Mouse (Mus musculus) splenic B cell, adult 2 months (primary cell): ENCODE measurements around the gene Fmn2.
A peak's percentile ranks its signal among the peaks of the same experiment; 100 is the strongest.

Experiments
- DNase-seq: peaks from one replicate; pipeline ENCODE4 v3.0.0-alpha.2; 2011; ENCODE audit warnings: low read depth, low spot score
- H3K27me3 ChIP-seq: 2 replicates; pipeline ENCODE4 v1.6.1; 2012; ENCODE audit warnings: mild to moderate bottlenecking, low read length, moderate library complexity, mixed read lengths; ENCODE audit not compliant: control insufficient read depth, poor library complexity, insufficient read depth, severe bottlenecking
- H3K36me3 ChIP-seq: 2 replicates; pipeline ENCODE4 v1.6.1; 2012; ENCODE audit warnings: mild to moderate bottlenecking, low read length, moderate library complexity, mixed read lengths; ENCODE audit not compliant: control insufficient read depth, poor library complexity, insufficient read depth, severe bottlenecking

The Fmn2 gene

DNA sequence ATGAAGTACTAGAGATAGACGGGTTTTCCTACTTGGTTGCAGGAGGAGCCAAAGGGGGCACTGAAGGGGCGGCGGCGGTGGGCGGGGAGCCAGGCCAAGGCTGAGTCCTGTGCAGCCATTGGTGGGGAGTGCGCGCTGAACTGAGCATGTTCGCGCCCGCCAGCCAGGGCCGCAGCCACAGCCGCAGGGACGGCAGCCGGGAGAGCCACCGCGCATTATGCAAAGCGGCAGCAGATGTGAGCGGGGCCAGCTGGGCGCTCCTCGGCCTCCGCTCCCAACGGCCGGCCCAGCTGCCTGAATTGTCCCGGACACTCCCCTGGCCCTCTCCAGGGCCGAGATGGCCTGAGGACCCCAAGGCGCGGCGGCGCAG, at the start of gene Fmn2:
Fmn2 (plus strand) TSS at position 165 of the 370 bp plus-strand sequence.
- Histone ChIP-seq H3K27me3 (no peaks in the 10 kb centered on the region), H3K36me3 (no peaks in the 10 kb centered on the region)
- peak; percentile 11 for DNase-seq

DNA sequence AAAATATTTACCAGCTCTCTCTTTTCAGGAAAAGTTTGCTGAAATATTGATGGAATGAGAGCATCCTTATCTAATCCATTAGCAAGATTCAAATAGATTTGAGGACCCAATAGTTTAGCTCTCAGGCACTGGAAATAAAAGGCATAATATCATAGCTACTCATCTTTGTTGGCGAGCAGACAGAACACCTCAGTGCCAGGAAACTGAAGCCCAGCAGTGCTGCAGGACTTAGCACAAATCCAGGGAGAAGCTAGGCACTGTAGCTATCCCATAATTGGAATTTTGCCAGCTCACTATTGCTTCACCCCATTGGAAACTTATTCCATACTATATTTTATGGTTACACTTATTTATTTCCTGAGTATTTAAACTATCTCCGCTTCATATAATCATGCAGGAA, 46.5 kb upstream of the Fmn2 start:
- no peak for DNase-seq
- no peaks in the 10 kb centered on the region for H3K36me3 ChIP-seq

DNA sequence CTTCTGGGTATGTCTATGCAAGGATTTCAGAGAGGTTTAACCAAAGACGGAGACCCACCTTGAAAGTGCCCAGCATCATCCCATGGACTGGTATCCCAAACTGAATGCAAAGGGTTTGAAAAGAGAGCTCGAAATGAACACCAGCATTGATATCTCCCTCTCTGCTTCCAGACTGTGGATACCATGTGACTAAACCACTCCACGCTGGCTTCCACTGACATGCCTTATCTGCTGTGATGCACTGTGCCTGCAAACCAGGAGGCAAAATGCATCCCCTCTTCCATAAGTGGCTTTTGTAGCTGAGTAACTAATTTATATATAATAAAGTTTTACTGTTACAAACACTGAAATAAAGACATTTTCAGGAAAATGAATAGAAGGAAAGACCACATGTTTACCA, 36.2 kb upstream of the Fmn2 start:
- DNase-seq = no peak
- no peaks in the 10 kb centered on the region for H3K36me3 ChIP-seq
- no peaks in the 10 kb centered on the region for H3K27me3 ChIP-seq

More for the DNA sequence above, 46.5 kb upstream of the Fmn2 start:
- H3K27me3 ChIP-seq = no peaks in the 10 kb centered on the region

DNA sequence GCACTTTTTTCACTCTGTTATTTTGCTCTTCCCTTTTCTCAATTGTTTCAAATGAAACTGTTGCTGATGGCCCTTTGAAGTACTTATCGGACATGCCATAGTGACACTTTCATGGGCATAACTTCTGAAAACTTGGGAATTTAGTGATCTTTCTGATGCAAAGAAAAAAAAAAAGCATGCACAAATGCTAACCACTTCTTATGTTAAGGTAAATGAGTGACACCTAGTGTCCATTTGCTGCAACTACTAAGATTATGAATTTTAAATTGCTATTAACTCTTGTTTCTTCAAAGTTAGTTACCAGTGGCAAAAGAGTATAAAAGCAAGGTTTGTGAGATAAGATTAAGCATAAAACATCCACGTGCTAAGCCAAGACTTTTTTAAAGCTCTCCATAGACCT, 35.4 kb upstream of the Fmn2 start:
- Histone ChIP-seq H3K27me3 (no peaks in the 10 kb centered on the region), H3K36me3 (no peaks in the 10 kb centered on the region)
- DNase-seq = peak; percentile 56

DNA sequence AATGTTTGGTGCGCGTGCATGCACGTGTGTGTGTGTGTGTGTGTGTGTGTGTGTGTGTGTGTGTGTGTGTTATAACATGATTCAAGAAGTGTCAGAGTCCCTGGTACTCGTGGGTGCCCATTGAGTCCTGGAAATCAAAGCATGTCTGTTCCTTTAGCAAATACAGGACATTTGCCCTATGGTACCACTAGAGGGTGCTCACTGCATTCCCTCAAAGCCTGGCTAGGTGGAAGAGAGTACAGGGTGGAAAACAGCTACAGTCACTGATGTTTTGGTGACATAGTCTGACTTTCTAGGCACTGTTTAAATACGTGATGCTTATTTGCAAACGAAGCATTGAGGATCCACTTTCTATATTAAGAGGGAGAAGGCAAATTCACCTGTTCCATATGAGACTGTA, 31.9 kb upstream of the Fmn2 start:
- no peaks in the 10 kb centered on the region for H3K27me3 ChIP-seq
- no peaks in the 10 kb centered on the region for H3K36me3 ChIP-seq
- DNase-seq = peak; percentile 62

DNA sequence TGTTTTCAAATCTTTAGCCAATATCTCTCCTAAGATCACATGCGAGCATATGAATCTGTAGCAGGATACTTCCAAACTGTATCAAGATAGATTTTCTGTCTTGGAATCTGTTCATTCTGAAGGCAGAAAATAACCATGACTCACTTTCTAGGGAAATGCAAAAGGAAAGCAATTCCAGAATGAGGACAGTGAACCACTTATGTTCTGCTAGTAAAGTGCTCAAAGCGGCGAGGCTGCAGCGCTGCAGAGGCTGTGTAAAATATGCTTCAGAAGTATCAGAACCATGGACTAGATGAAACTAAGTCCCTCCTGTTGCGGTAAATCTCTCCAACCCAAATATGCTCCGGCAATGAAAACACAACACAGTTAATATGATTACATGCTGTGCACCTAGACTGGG, 19.1 kb upstream of the Fmn2 start:
- peaks cover 2% of the 10 kb centered on the region; the same call in 1 of the 2 replicates for H3K27me3 ChIP-seq
- no peak for DNase-seq
- H3K36me3 ChIP-seq = no peaks in the 10 kb centered on the region

DNA sequence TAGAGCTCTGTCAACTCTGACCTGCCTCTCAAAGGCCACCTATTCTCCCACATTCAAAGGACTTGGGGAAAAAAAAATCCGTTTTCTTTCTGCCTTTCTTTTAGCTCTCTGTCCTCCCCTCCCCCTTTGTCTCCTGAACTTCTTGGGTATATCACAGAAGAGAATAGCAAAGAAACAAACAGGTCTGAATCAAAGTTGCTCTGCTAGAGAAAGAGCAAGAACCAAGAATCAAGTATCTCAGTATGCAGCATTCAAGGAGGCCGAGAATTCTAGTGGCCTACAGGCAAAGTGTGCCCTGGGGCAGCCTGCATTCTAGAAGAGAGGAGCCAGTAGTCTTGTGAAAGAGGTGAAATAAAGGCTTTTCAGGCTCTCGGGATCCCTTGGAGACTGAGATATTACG, 1.6 kb upstream of the Fmn2 start:
- no peaks in the 10 kb centered on the region for H3K36me3 ChIP-seq
- H3K27me3 ChIP-seq = no peaks in the 10 kb centered on the region
- DNase-seq = no peak

DNA sequence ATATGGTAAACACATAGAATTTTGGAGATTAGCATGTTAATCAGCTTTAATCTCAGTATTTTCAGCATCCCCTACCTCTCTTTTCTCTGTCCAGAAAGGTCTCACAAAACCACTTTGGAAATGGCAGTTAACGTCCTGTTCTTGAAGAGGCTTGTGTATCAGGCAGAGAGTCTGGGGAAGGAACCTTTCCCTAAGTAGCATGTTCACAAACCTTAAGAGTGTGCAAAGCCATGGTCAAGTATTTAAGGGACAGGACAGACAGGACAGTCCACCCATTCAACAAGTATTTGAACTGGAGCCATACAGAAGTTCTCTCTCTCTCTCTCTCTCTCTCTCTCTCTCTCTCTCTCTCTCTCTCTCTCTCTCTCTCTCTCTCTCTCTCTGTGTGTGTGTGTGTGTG, 614 bp upstream of the Fmn2 start:
- DNase-seq = no peak
- no peaks in the 10 kb centered on the region for H3K27me3 ChIP-seq
- no peaks in the 10 kb centered on the region for H3K36me3 ChIP-seq

DNA sequence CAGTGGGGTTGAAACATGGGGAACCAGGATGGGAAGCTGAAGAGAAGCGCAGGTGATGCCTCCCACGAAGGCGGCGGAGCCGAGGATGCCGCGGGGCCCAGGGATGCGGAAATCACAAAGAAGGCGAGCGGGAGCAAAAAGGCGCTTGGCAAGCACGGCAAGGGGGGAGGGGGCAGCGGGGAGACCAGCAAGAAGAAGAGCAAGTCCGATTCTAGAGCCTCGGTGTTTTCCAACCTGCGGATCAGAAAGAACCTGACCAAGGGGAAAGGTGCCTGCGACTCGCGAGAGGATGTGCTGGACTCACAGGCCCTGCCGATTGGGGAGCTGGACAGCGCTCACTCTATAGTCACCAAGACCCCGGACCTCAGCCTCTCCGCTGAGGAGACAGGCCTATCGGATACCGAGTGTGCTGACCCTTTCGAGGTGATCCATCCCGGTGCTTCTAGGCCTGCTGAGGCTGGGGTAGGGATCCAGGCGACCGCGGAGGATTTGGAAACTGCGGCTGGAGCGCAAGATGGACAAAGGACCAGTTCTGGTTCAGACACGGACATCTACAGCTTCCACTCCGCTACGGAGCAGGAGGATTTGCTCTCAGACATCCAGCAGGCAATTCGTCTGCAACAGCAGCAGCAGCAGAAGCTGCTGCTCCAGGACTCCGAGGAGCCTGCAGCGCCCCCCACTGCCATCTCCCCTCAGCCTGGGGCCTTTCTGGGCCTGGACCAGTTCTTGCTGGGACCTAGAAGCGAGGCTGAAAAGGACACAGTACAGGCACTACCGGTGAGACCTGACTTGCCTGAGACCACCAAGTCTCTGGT, 613 bp downstream of the Fmn2 start:
- DNase-seq = peak; percentile 26
- no peaks in the 10 kb centered on the region for H3K27me3 ChIP-seq

DNA sequence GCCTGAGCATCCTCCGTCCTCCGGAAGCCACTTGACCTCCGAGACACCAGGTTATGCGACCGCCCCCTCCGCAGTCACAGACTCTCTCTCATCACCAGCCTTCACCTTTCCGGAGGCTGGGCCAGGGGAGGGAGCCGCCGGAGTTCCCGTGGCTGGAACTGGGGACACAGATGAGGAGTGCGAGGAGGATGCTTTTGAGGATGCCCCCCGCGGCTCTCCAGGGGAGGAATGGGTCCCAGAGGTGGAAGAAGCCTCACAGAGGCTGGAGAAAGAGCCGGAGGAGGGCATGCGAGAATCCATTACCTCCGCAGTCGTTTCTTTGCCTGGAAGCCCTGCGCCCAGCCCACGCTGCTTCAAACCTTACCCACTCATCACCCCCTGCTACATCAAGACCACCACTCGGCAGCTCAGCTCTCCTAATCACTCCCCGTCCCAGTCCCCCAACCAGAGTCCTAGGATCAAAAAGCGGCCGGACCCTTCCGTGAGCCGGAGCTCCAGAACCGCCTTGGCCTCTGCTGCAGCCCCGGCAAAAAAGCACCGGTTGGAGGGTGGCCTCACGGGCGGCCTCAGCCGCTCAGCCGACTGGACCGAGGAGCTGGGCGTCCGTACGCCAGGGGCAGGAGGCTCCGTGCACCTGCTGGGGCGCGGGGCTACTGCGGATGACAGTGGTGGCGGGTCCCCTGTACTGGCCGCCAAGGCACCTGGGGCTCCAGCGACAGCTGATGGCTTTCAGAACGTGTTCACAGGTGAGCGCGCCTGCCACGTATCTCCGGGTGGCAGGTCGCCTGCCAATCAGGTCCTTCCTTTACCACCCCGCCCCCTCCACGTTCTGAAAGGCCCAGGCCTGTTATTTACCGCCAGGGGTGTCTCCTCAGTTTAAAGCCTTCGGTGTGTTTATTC, 1.5 kb downstream of the Fmn2 start:
- no peaks in the 10 kb centered on the region for H3K27me3 ChIP-seq
- H3K36me3 ChIP-seq = no peaks in the 10 kb centered on the region
- DNase-seq = peak; percentile 17

More for the DNA sequence above, 613 bp downstream of the Fmn2 start:
- no peaks in the 10 kb centered on the region for H3K36me3 ChIP-seq

DNA sequence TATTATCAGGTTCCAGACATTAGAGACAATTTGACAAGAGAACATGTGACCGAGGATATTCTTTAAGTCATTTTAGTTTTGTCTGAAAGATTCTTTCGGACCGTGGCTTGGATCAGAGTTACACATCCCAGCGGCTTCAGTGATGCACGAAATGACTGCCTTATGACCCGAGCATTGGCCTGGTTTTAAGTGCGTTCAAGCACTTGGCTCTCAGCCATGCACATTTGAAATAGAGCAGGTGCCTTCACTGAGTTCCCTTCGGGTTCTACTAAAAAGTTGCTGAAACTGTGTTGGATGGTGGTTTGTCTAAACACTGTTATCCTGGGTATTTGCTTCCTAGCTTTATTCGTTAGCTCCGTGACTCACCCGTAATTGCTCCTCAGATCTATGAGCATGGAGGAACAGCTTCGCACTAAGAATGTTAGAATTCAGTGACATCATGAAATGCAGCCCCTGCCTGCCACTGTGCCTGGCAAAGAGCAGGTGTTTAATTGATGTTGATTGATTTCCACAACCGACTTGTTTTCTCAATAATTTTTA, 7.0 kb downstream of the Fmn2 start:
- DNase-seq = no peak
- Histone ChIP-seq H3K27me3 (no peaks in the 10 kb centered on the region), H3K36me3 (no peaks in the 10 kb centered on the region)

DNA sequence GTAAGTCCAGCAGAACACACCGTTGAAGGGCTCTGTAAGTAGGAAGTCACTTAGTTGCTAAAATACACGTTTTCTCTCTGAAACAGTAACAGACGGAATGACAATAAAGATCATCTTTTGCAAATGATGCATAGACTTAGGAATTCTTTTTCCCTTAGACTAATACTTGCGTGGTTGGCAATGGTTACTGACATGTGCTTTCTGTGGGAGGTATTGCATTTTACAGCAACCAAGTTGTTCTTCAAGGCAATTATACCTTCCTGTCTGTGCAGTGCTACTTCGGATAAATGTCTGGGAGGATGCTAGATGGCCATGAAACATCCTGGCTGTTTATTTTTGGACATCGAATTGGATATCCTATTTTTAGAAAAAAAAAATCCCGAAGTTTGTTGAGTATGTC, 11.8 kb downstream of the Fmn2 start:
- Histone ChIP-seq H3K36me3 (no peaks in the 10 kb centered on the region), H3K27me3 (no peaks in the 10 kb centered on the region)
- DNase-seq = no peak

DNA sequence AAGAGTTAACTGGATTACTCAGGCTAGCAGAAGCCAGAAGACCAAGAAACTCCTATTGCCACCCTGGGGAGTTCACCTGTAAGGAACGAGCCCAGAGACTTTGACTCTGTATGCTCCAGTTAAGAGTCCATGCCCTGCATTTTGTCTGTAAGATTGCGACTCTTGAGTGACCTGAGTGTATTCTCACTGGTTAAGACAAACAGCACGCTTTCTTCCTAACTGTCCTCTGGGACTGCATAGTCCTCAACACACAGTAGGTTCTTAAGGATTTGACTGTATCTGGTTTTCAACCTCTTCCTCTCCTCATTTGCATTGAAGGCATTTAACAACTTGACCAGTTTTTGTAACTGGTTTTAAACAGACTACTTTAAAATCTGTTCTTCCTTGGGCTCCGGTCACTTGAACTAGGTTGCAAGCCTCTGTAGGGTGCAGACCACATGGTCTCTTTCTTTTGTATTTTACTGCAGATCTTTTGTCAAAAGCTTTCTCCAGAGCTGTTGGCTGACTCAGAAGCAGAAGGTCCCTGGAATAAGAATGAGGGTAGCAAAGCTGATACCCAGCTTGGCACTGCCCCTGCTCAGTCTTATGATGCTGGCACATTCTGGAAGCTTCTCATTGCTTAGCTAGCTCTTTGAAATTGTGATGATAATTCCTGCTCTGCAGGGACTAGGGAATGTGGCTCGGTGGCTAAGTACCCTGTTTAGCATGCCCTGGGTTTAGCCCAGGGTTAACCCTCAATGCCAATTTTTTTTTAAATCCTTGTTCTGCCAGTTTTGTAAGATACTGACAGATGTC, 20.5 kb downstream of the Fmn2 start:
- Histone ChIP-seq H3K27me3 (no peaks in the 10 kb centered on the region), H3K36me3 (no peaks in the 10 kb centered on the region)
- DNase-seq = no peak

DNA sequence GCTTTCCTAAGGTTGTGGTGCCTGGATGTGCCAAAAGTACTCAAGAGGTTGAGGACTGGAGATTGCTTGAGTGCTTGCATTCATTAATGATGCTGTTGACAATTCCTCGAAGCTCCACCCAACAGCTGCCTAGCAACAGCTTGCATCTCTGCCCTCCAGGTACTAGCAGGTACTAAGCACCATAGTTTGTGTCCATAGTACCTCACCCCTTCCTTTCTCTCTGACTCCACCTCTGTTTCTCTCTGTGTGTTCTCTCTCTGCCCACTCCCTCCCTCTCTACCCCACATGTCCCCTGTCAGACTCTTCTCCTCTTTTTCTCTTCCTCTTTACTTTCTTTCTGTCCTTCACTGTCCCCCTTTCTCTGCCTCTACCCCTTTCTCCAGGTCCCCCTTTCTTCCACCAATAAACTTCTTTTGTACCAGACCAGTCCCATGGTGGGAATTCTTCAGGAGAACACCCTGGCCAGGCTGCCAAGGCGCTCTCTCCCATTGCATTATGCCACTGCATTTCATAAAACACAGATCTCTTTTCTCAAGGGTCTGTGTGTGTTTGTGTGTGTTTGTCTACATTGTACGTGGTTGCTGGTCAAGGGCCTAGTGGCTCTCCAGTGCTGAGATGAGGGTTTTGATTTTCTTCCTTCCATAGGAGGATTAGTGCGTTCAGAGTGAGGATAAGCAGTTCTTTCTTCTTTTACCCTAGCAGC, 21.3 kb downstream of the Fmn2 start:
- no peak for DNase-seq
- Histone ChIP-seq H3K36me3 (no peaks in the 10 kb centered on the region), H3K27me3 (no peaks in the 10 kb centered on the region)
